Mouse (Mus musculus) kidney, embryonic 15.5 days (tissue): ENCODE data around the gene Lysmd1. TPM values are rescaled to one million over a fixed set of nuclear protein-coding genes. Genes with fewer than 3 reads are reported as not detected.
A peak's percentile ranks its signal among the peaks of the same experiment; 100 is the strongest.
"Not testable (repeated sequence)": the region's sequence is repeated elsewhere in the genome, so short reads cannot be mapped to it uniquely, and the experiment has no call there.

Experiments
- ATAC-seq: fragments of 200-750 bp; cut with Nextera tagmentation; replicated peaks from 2 replicates; pipeline ENCODE4 v1.8.0; 2017; ENCODE audit warnings: moderate TSS enrichment; ENCODE audit not compliant: low FRiP score
- H3K27ac ChIP-seq: fragments of 300-500 bp; sonication (generic); 2 replicates; pipeline ENCODE4 v1.5.1; 2015; ENCODE audit warnings: mild to moderate bottlenecking, inconsistent platforms
- H3K27me3 ChIP-seq: fragments of 300-500 bp; sonication (generic); 2 replicates; pipeline ENCODE4 v1.6.1; 2015; ENCODE audit warnings: inconsistent platforms
- H3K36me3 ChIP-seq: fragments of 300-500 bp; sonication (generic); 2 replicates; pipeline ENCODE4 v1.6.1; 2015; ENCODE audit warnings: inconsistent platforms
- H3K4me1 ChIP-seq: fragments of 300-500 bp; sonication (generic); 2 replicates; pipeline ENCODE4 v1.6.1; 2015; ENCODE audit warnings: inconsistent platforms
- H3K4me2 ChIP-seq: fragments of 300-500 bp; sonication (generic); 2 replicates; pipeline ENCODE4 v1.6.1; 2015; ENCODE audit warnings: moderate library complexity, mild to moderate bottlenecking, inconsistent platforms
- H3K4me3 ChIP-seq: fragments of 300-500 bp; sonication (generic); replicated peaks from 2 replicates; pipeline ENCODE4 v1.5.1; 2015; ENCODE audit warnings: mild to moderate bottlenecking, inconsistent platforms
- H3K9ac ChIP-seq: fragments of 300-500 bp; sonication (generic); 2 replicates; pipeline ENCODE4 v1.6.1; 2015; ENCODE audit warnings: mild to moderate bottlenecking, inconsistent platforms
- H3K9me3 ChIP-seq: fragments of 300-500 bp; sonication (generic); replicated peaks from 2 replicates; pipeline ENCODE4 v1.6.1; 2016; ENCODE audit warnings: inconsistent platforms
- WGBS: fragments of 180-500 bp; shearing (Covaris S2); methylation state at CpG from one replicate; pipeline ENCODE4 v1.1.7; 2015; ENCODE audit warnings: mixed read lengths; 5-methylcytosine and 5-hydroxymethylcytosine counted together
- polyA plus RNA-seq: library from polyadenylated mRNA; unstranded; fragments of >200 nt; fragmentation: Nextera tagmentation; extraction: Ambion mirVana; gene quantifications from 2 replicates; pipeline ENCODE4 v1.2.1, GENCODE M21; 2015

Lysmd1 gene
- polyA plus RNA-seq, 1 experiment from 2014 or later: 15.5 TPM

DNA sequence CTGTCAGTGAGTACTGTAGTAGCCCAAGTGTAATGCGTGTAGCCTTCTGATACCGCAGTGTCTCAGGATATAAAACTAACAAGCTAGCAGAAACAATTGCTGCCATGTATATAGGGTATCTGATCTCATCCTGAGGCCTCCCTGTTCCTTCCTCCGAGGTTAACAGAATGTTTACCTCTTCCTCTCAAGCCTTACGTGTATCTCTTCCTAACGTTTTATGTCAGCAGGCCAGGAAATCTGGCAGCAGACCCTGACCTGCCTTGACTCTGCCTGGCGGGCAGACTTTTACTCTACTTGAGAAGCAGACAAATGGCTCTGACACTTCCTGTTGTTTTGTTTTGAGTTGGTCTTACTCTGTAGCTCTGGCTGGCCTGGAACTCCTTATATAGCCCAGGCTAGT lies 12.3 kb upstream of the Lysmd1 start:
- H3K9me3 ChIP-seq: no peaks in the 10 kb centered on the region
- no peak overlapping the region for H3K9ac ChIP-seq
- H3K4me2 ChIP-seq: no peak overlapping the region
- no peaks in the 10 kb centered on the region for H3K27me3 ChIP-seq
- WGBS: 45% methylated on average over 6 of the region's 6 CpGs
- peaks cover 67% of the 10 kb centered on the region for H3K36me3 ChIP-seq
- ATAC-seq: no peak; the same call in 1 of the 2 replicates
- peaks cover 14% of the 10 kb centered on the region for H3K4me1 ChIP-seq
- H3K27ac ChIP-seq: peak overlapping the region; percentile 71
- H3K4me3 ChIP-seq: no peak overlapping the region

DNA sequence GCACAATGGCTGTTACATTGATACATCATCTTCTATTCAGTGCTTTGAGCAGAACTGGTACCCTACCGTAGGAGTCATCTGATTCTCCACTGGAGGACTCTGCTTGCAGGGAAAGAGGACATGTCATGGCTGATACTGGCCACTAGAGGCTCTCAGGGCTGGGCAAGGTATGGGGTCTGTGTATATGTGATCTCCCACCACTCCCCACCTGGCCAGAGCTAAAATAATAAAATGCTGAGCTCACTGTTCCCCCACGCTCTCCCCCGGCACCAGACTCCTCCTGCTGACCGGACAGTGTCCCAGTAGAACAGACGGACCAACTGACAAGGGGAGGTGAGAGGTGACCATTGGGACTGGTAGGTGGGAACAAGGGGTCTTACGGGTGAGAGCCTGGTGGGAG lies 9.6 kb upstream of the Lysmd1 start, which contains the start of gene Tmod4:
Gene Tmod4 (plus strand): TSS at position 231 of the 400 bp plus-strand sequence.
- ATAC-seq: peak; percentile 45; the same call in 1 of the 2 replicates
- 41% methylated on average over 6 of the region's 6 CpGs for WGBS
- H3K9ac ChIP-seq: no peak within 1 kb of the TSS
- H3K27me3 ChIP-seq: no peaks in the 10 kb centered on the region
- no peak within 1 kb of the TSS for H3K4me2 ChIP-seq
- no peak within 1 kb of the TSS for H3K4me3 ChIP-seq
- peaks cover 24% of the 10 kb centered on the region for H3K4me1 ChIP-seq
- no peaks in the 10 kb centered on the region for H3K9me3 ChIP-seq
- H3K36me3 ChIP-seq: peaks cover 44% of the 10 kb centered on the region
- peak within 1 kb of the TSS; percentile 45; the same call in 1 of the 2 replicates for H3K27ac ChIP-seq

DNA sequence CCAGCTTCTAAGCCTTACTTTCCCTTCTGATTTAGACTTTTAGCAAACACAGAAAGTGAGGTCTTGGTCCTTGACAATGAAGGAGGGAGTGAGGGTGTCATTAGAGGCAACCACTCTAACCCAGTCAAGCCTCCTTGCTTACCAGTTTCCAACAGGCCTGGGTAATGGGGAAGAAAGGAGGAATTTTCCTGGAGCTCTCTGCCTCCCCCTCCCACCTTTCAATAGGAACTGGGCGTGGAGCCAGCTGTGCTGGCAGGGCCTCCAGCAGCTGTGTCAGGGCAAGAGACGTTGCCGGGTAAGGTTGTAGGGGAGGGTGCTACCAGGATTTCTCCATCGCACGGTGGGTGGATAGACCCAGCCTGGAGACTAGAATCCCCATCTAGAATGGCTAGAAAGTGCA lies 8.9 kb upstream of the Lysmd1 start:
- H3K9me3 ChIP-seq: no peaks in the 10 kb centered on the region
- no peak overlapping the region for H3K4me2 ChIP-seq
- peaks cover 31% of the 10 kb centered on the region for H3K4me1 ChIP-seq
- 32% methylated on average over 5 of the region's 5 CpGs for WGBS
- ATAC-seq: no peak
- no peak overlapping the region for H3K9ac ChIP-seq
- H3K36me3 ChIP-seq: peaks cover 37% of the 10 kb centered on the region
- H3K4me3 ChIP-seq: no peak overlapping the region
- H3K27ac ChIP-seq: peak overlapping the region; percentile 45; the same call in 1 of the 2 replicates
- no peaks in the 10 kb centered on the region for H3K27me3 ChIP-seq

DNA sequence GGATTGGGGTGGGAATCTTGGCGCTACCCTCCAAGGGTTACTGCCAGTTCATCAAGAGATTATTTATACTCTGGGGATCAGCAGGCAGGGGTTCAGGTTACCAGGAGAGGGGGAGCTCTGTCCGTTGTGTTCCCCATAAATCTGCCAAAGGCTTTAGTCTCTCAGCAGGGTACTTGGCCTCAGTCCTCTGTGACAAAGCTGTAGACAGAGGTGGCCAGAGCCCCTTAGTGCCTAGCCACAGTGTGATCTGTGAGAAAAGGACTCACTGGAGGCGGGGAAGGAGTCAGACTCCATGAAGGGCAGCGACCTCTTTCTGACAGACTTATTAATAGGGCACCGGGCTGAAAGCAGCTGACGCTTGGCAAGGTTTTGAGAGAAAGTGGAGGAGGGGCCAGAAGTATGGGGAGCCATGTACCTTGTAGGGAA lies 4.6 kb upstream of the Lysmd1 start:
- Histone ChIP-seq H3K27ac (peak overlapping the region; percentile 54; the same call in 1 of the 2 replicates), H3K9me3 (no peaks in the 10 kb centered on the region), H3K4me1 (peaks cover 40% of the 10 kb centered on the region), H3K36me3 (peaks cover 20% of the 10 kb centered on the region), H3K27me3 (no peaks in the 10 kb centered on the region), H3K4me2 (peak overlapping the region; percentile 15), H3K4me3 (no peak overlapping the region), H3K9ac (no peak overlapping the region)
- WGBS: 11% methylated on average over 6 of the region's 6 CpGs
- peak; percentile 33 for ATAC-seq

DNA sequence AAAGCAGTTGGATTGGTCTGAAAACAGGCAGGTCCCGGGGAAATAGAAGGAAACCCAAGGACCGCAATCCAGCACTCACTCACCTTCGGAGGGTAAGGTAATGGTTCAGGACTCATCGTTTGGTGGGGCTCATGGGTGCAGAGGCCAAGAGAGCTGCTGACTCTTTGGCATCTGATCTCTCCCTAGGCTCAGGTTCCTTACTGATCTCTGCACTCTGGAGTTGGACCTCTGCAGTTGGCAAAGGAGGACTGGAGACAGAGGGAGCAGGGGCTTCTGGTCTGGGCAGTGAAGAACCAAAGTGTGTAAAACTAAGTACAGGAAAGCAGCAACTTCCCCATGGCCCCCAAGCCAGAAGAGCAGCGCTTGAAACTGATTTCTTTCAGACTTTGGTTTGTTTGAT lies 3.8 kb upstream of the Lysmd1 start:
- 45% methylated on average over 5 of the region's 5 CpGs for WGBS
- H3K9ac ChIP-seq: 0 out of 2 replicates have a peak overlapping the region, but pooled peaks have one; percentile 6
- H3K4me2 ChIP-seq: no peak overlapping the region
- peak overlapping the region; percentile 54; the same call in 1 of the 2 replicates for H3K27ac ChIP-seq
- no peak overlapping the region for H3K4me3 ChIP-seq
- H3K9me3 ChIP-seq: no peaks in the 10 kb centered on the region
- no peaks in the 10 kb centered on the region for H3K27me3 ChIP-seq
- peaks cover 20% of the 10 kb centered on the region for H3K36me3 ChIP-seq
- peaks cover 35% of the 10 kb centered on the region for H3K4me1 ChIP-seq
- ATAC-seq: no peak

DNA sequence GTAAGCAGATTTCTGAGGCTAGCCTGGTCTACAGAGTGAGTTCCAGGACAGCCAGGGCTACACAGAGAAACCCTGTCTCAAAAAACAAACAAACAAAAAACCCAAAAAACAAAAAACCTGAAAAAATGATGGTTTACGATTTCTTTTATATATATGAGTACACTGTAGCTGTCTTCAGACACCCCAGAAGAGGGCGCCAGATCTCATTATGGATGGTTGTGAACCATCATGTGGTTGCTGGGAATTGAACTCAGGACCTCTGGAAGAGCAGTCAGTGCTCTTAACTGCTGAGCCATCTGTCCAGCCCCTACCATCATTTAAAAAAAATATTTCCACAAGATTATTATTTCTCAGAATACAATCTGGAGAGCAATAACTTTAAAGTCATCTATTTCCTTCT lies 1.5 kb upstream of the Lysmd1 start:
- 92% methylated on average over 2 of the region's 2 CpGs for WGBS
- H3K27ac ChIP-seq, H3K4me3 ChIP-seq, H3K9ac ChIP-seq, H3K4me2 ChIP-seq, H3K27me3 ChIP-seq, H3K9me3 ChIP-seq, ATAC-seq: not testable (repeated sequence)
- H3K36me3 ChIP-seq: peaks cover 20% of the 10 kb centered on the region
- peaks cover 44% of the 10 kb centered on the region for H3K4me1 ChIP-seq

DNA sequence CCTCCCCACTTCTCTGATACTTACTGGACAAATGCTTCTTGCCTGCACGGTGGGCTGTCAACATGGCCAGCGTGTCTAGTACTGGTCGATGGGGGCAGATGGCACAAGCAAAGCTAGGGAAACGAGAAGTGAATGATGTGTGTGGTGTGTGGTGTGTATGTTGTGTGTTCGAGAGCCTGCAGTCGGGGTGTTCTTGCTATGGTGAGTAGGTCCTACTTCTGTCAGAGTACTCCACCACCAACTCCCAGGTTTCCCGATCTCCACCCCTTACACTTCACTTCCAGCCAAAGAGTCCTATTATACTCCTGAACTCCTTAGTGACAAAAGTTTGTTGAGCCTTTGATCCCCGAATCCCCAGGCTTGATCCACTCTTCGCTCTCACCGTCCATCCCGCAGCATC lies 712 bp upstream of the Lysmd1 start:
- peak; percentile 1; the same call in 1 of the 2 replicates for ATAC-seq
- H3K9me3 ChIP-seq: no peaks in the 10 kb centered on the region
- H3K27me3 ChIP-seq: no peaks in the 10 kb centered on the region
- peak overlapping the region; percentile 73 for H3K4me2 ChIP-seq
- H3K4me3 ChIP-seq: peak overlapping the region; percentile 56
- H3K4me1 ChIP-seq: peaks cover 47% of the 10 kb centered on the region
- H3K9ac ChIP-seq: peak overlapping the region; percentile 65
- peaks cover 19% of the 10 kb centered on the region for H3K36me3 ChIP-seq
- H3K27ac ChIP-seq: peak overlapping the region; percentile 29; the same call in 1 of the 2 replicates
- 55% methylated on average over 11 of the region's 11 CpGs for WGBS

DNA sequence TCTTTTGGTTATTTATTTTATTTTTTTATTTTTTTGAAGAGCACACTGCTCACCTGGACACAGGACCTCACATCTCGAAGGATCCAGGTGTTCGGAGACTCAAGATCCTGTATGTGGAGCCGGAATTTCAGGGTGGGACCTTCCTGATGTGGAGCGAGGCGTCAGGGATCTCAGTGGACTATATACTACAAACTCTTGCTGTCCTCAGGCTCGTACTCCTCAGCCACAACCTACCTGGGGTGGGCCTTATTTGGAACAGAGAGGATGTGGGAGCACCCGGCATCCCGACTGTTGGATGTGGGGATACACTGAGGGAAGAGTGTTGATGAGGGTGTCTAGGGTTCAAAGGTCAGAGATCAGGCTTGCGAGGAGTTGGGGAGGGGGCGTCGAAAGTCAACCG lies 245 bp downstream of the Lysmd1 start:
- not testable (repeated sequence) for H3K27me3 ChIP-seq, H3K4me2 ChIP-seq, H3K9me3 ChIP-seq, H3K9ac ChIP-seq, H3K27ac ChIP-seq
- Histone ChIP-seq H3K36me3 (peaks cover 17% of the 10 kb centered on the region), H3K4me1 (peaks cover 39% of the 10 kb centered on the region), H3K4me3 (peak overlapping the region; percentile 56)
- WGBS: no CpG with 5 or more reads among the region's 12 CpGs
- ATAC-seq: peak; percentile 30

DNA sequence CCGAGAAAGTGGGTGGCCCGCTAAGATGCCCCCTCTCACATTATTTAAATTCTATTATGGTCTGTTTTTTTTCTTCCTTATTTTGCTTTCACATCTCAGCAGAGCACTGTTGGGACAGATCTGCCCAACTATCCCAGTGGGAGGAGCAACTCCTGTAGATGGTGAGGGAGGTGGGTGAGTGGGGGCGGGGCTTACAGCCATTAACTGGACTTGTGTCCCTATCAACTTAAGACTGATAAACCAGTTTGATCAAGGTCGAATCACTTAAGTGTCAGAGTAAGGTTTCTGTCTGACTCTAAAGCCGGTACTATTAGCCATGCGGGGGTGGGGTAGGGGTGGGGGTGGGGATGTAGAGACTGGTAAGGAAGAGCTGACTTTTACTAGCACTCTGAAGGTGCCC lies 1.1 kb downstream of the Lysmd1 start:
- Histone ChIP-seq H3K9ac (no peak overlapping the region), H3K36me3 (peaks cover 20% of the 10 kb centered on the region), H3K4me1 (peaks cover 30% of the 10 kb centered on the region), H3K4me3 (peak overlapping the region; percentile 32), H3K4me2 (peak overlapping the region; percentile 55), H3K9me3 (no peaks in the 10 kb centered on the region), H3K27ac (no peak overlapping the region), H3K27me3 (no peaks in the 10 kb centered on the region)
- ATAC-seq: 0 out of 2 replicates have a peak, but pooled peaks have one; percentile 26
- WGBS: 23% methylated on average over 6 of the region's 6 CpGs

DNA sequence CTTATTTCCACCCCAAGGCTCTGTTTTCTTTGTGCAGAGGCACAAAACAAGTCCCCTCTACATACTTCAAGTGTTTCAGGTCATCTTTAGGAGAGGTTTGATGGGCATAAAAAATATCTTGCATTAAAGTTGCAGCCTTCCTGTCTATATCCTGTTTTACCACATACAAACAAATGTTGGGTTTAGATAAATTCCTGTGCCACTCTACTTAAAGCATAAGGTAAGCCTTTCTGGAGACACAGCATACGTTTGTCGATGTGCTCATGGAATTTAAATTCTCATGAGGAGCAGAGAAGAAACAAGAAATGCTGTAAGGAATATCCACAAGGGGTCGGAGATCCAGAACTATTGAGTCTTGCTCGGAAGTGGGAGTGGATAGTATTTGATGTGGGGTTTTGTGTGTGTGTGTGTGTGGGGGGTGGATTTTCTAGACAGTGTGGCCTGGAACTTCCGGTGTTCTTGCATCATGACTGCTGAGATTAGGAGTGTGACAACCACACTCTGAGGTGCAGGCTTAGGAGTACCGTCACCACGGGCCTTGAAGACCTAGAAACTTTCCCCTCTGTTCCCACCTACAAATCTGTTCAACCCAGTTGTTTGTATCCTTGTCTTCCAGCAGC lies 1.7 kb downstream of the Lysmd1 start:
- Histone ChIP-seq H3K9ac (no peak overlapping the region), H3K9me3 (no peaks in the 10 kb centered on the region), H3K27ac (no peak overlapping the region), H3K27me3 (no peaks in the 10 kb centered on the region), H3K4me3 (peak overlapping the region; percentile 32), H3K36me3 (peaks cover 25% of the 10 kb centered on the region), H3K4me2 (peak overlapping the region; percentile 55), H3K4me1 (peaks cover 27% of the 10 kb centered on the region)
- no peak for ATAC-seq
- WGBS: 84% methylated on average over 7 of the region's 7 CpGs

DNA sequence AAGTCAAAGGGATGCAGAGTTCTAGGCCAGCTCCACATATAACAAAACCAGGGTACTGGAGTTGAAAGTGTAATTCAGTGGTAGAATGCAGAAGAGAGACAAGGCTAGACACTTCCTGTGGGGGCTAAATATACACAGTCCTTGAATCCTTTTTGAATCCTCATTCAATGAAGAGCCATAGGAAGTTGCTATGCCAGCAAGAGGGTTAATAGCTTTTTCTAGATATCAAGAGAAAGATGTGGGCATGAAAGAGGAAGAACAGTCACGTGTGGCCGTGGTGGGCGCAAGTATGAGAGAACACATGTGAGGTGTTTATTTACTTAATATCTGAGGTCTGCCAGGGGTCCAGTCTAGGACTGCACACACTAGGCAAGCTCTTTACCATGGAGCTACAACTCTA lies 2.4 kb downstream of the Lysmd1 start:
- Histone ChIP-seq H3K9ac (no peak overlapping the region), H3K36me3 (peaks cover 26% of the 10 kb centered on the region), H3K4me1 (peaks cover 27% of the 10 kb centered on the region), H3K27me3 (no peaks in the 10 kb centered on the region), H3K27ac (no peak overlapping the region), H3K9me3 (no peaks in the 10 kb centered on the region), H3K4me2 (0 out of 2 replicates have a peak overlapping the region, but pooled peaks have one; percentile 55), H3K4me3 (no peak overlapping the region)
- ATAC-seq: no peak
- WGBS: 96% methylated on average over 3 of the region's 3 CpGs

DNA sequence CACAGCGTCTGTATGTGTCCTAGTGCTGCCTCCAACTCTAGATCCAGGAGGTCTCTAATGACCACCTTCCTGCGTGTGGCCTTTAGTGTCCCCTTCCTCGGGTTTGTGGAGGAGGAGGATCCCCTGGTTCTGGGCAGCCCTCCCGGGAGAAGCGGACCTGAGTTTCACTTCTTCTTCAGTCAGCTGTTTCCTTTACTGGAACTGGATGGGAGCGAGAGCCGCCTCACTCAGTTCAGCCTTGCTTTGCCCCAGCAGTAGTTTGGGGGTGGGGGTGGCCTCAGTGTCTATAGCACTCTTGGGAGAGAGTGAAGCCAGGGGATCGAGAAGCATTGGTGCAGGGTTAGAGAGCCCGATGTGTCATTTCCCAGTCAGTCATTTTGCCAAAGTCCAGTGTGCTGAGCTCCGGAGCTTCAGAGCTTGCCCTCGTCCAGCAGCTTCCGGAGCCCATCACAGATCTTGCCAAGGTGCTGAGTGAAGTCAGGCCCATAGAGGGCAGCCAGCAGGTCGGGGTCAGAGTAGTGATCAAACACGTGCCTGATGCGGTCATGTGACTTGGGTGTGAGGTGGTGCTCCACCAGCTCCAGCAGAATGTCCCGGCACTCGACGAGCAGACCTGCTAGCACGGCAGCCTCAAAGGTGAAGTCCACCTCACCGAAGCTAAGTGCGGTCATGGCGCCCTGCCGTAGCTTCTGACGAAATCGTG lies 5.8 kb downstream of the Lysmd1 start:
- ATAC-seq: no peak
- Histone ChIP-seq H3K27ac (no peak overlapping the region), H3K4me2 (0 out of 2 replicates have a peak overlapping the region, but pooled peaks have one; percentile 9), H3K9me3 (no peaks in the 10 kb centered on the region), H3K4me1 (peaks cover 18% of the 10 kb centered on the region), H3K36me3 (peaks cover 20% of the 10 kb centered on the region), H3K9ac (no peak overlapping the region), H3K4me3 (no peak overlapping the region), H3K27me3 (no peaks in the 10 kb centered on the region)
- WGBS: 71% methylated on average over 25 of the region's 25 CpGs
